Mouse (Mus musculus) neural tube, embryonic 12.5 days (tissue): ENCODE data around the gene Abcd1. TPM values are rescaled to one million over a fixed set of nuclear protein-coding genes. Genes with fewer than 3 reads are reported as not detected.
"Not testable (repeated sequence)": the region's sequence is repeated elsewhere in the genome, so short reads cannot be mapped to it uniquely, and the experiment has no call there.

ENCODE experiments used
- ATAC-seq: fragments of 200-750 bp; cut with Nextera tagmentation; 2 replicates; pipeline ENCODE4 v1.8.0; 2017; ENCODE audit warnings: low read depth, mild to moderate bottlenecking, moderate TSS enrichment, moderate library complexity; ENCODE audit not compliant: low FRiP score
- H3K27ac ChIP-seq: fragments of 300-500 bp; sonication (generic); 2 replicates; pipeline ENCODE4 v1.5.1; 2016
- H3K27me3 ChIP-seq: fragments of 300-500 bp; sonication (generic); replicated peaks from 2 replicates; pipeline ENCODE4 v1.6.1; 2016; ENCODE audit warnings: mild to moderate bottlenecking
- H3K36me3 ChIP-seq: fragments of 300-500 bp; sonication (generic); 2 replicates; pipeline ENCODE4 v1.6.1; 2016; ENCODE audit warnings: mild to moderate bottlenecking
- H3K4me1 ChIP-seq: fragments of 300-500 bp; sonication (generic); 2 replicates; pipeline ENCODE4 v1.6.1; 2016
- H3K4me2 ChIP-seq: fragments of 300-500 bp; sonication (generic); replicated peaks from 2 replicates; pipeline ENCODE4 v1.6.1; 2016; ENCODE audit warnings: mild to moderate bottlenecking
- H3K4me3 ChIP-seq: fragments of 300-500 bp; sonication (generic); 2 replicates; pipeline ENCODE4 v1.5.1; 2016
- H3K9ac ChIP-seq: fragments of 300-500 bp; sonication (generic); 2 replicates; pipeline ENCODE4 v1.6.1; 2016; ENCODE audit warnings: mild to moderate bottlenecking
- H3K9me3 ChIP-seq: fragments of 300-500 bp; sonication (generic); 2 replicates; pipeline ENCODE4 v1.6.1; 2016; ENCODE audit warnings: mild to moderate bottlenecking
- WGBS: fragments of 180-500 bp; shearing (Covaris S2); methylation state at CpG from one replicate; pipeline ENCODE4 v1.1.7; 2016; 5-methylcytosine and 5-hydroxymethylcytosine counted together
- polyA plus RNA-seq: library from polyadenylated mRNA; unstranded; fragments of >200 nt; fragmentation: Nextera tagmentation; extraction: Ambion mirVana; gene quantifications from 2 replicates; pipeline ENCODE4 v1.2.1, GENCODE M21; 2016

The Abcd1 gene
- polyA plus RNA-seq, 1 experiment from 2014 or later: 11.5 TPM

- ATAC-seq: no peak
- Histone ChIP-seq H3K9ac (no peak overlapping the region), H3K27me3 (no peaks in the 10 kb centered on the region), H3K4me1 (no peaks in the 10 kb centered on the region), H3K4me2 (no peak overlapping the region), H3K27ac (no peak overlapping the region), H3K9me3 (no peaks in the 10 kb centered on the region), H3K4me3 (no peak overlapping the region), H3K36me3 (peaks cover 6% of the 10 kb centered on the region; the same call in 1 of the 2 replicates)
- WGBS: 86% methylated on average over 1 of the region's 1 CpGs
Measured at GRCm38 (mm10) chrX:73700472-73700871, 15.9 kb upstream of the Abcd1 start.

- no peaks in the 10 kb centered on the region for H3K9me3 ChIP-seq
- peak overlapping the region; percentile 45 for H3K9ac ChIP-seq
- H3K4me3 ChIP-seq: peak overlapping the region; percentile 46
- peaks cover 13% of the 10 kb centered on the region for H3K4me1 ChIP-seq
- ATAC-seq: peak; percentile 43
- WGBS: 32% methylated on average over 21 of the region's 21 CpGs
- no peaks in the 10 kb centered on the region for H3K27me3 ChIP-seq
- peak overlapping the region; percentile 66 for H3K4me2 ChIP-seq
- peaks cover 6% of the 10 kb centered on the region; the same call in 1 of the 2 replicates for H3K36me3 ChIP-seq
- no peak overlapping the region for H3K27ac ChIP-seq
Measured at GRCm38 (mm10) chrX:73715476-73716108, 805 bp upstream of the Abcd1 start.

GRCm38 (mm10) chrX:73716709-73717545 lies 530 bp downstream of the Abcd1 start:
- H3K4me1 ChIP-seq: peaks cover 13% of the 10 kb centered on the region
- H3K9me3 ChIP-seq: no peaks in the 10 kb centered on the region
- H3K4me3 ChIP-seq: peak overlapping the region; percentile 46
- no peaks in the 10 kb centered on the region for H3K36me3 ChIP-seq
- H3K4me2 ChIP-seq: peak overlapping the region; percentile 66
- WGBS: 32% methylated on average over 30 of the region's 30 CpGs
- no peak overlapping the region for H3K27ac ChIP-seq
- no peaks in the 10 kb centered on the region for H3K27me3 ChIP-seq
- ATAC-seq: peak; percentile 42
- peak overlapping the region; percentile 48 for H3K9ac ChIP-seq

GRCm38 (mm10) chrX:73717667-73718066 lies 1.3 kb downstream of the Abcd1 start:
- Histone ChIP-seq H3K4me1 (peaks cover 13% of the 10 kb centered on the region), H3K27me3 (no peaks in the 10 kb centered on the region), H3K4me2 (peak overlapping the region; percentile 66), H3K4me3 (0 out of 2 replicates have a peak overlapping the region, but pooled peaks have one; percentile 46), H3K9me3 (no peaks in the 10 kb centered on the region), H3K36me3 (no peaks in the 10 kb centered on the region), H3K27ac (no peak overlapping the region), H3K9ac (no peak overlapping the region)
- WGBS: 80% methylated on average over 11 of the region's 11 CpGs
- no peak for ATAC-seq

- H3K4me2 ChIP-seq: peak overlapping the region; percentile 66
- no peaks in the 10 kb centered on the region for H3K9me3 ChIP-seq
- H3K36me3 ChIP-seq: no peaks in the 10 kb centered on the region
- no peaks in the 10 kb centered on the region for H3K27me3 ChIP-seq
- peaks cover 13% of the 10 kb centered on the region for H3K4me1 ChIP-seq
- H3K27ac ChIP-seq: no peak overlapping the region
- 60% methylated on average over 3 of the region's 3 CpGs for WGBS
- H3K4me3 ChIP-seq: no peak overlapping the region
- no peak overlapping the region for H3K9ac ChIP-seq
- ATAC-seq: no peak
Measured at GRCm38 (mm10) chrX:73718271-73718670, 1.9 kb downstream of the Abcd1 start.

GRCm38 (mm10) chrX:73718686-73719362 lies 2.4 kb downstream of the Abcd1 start:
- Histone ChIP-seq H3K27ac (no peak overlapping the region), H3K4me2 (peak overlapping the region; percentile 66), H3K9ac (no peak overlapping the region), H3K4me3 (no peak overlapping the region), H3K36me3 (no peaks in the 10 kb centered on the region), H3K27me3 (no peaks in the 10 kb centered on the region), H3K4me1 (peaks cover 13% of the 10 kb centered on the region), H3K9me3 (no peaks in the 10 kb centered on the region)
- ATAC-seq: no peak
- WGBS: 46% methylated on average over 5 of the region's 5 CpGs

GRCm38 (mm10) chrX:73730908-73731307 lies 14.5 kb downstream of the Abcd1 start:
- Histone ChIP-seq H3K27ac (no peak overlapping the region), H3K4me3 (no peak overlapping the region), H3K36me3 (no peaks in the 10 kb centered on the region), H3K27me3 (no peaks in the 10 kb centered on the region), H3K9me3 (no peaks in the 10 kb centered on the region), H3K4me1 (no peaks in the 10 kb centered on the region), H3K9ac (no peak overlapping the region), H3K4me2 (no peak overlapping the region)
- no peak for ATAC-seq
- WGBS: 63% methylated on average over 1 of the region's 1 CpGs

- ATAC-seq: no peak
- Histone ChIP-seq H3K4me1 (no peaks in the 10 kb centered on the region), H3K9ac (no peak overlapping the region), H3K4me2 (no peak overlapping the region), H3K27ac (no peak overlapping the region), H3K36me3 (no peaks in the 10 kb centered on the region), H3K4me3 (no peak overlapping the region), H3K9me3 (no peaks in the 10 kb centered on the region), H3K27me3 (no peaks in the 10 kb centered on the region)
- 46% methylated on average over 1 of the region's 1 CpGs for WGBS
Measured at GRCm38 (mm10) chrX:73738155-73738554, 21.8 kb downstream of the Abcd1 start.

- Histone ChIP-seq H3K27ac (no peak overlapping the region), H3K9me3 (no peaks in the 10 kb centered on the region), H3K4me1 (no peaks in the 10 kb centered on the region), H3K9ac (no peak overlapping the region), H3K27me3 (no peaks in the 10 kb centered on the region), H3K4me2 (no peak overlapping the region), H3K4me3 (no peak overlapping the region), H3K36me3 (no peaks in the 10 kb centered on the region)
- ATAC-seq: no peak
- 64% methylated on average over 5 of the region's 5 CpGs for WGBS
Measured at GRCm38 (mm10) chrX:73739151-73739550, 22.8 kb downstream of the Abcd1 start.

GRCm38 (mm10) chrX:73739841-73740240 lies 23.4 kb downstream of the Abcd1 start:
- not testable (repeated sequence) for H3K9me3 ChIP-seq, ATAC-seq, H3K27ac ChIP-seq, H3K36me3 ChIP-seq, H3K9ac ChIP-seq, H3K4me3 ChIP-seq, H3K4me1 ChIP-seq, H3K27me3 ChIP-seq, H3K4me2 ChIP-seq
- WGBS: 89% methylated on average over 7 of the region's 7 CpGs

- H3K36me3 ChIP-seq: no peaks in the 10 kb centered on the region
- H3K4me1 ChIP-seq: no peaks in the 10 kb centered on the region
- no peak overlapping the region for H3K4me3 ChIP-seq
- H3K27me3 ChIP-seq: no peaks in the 10 kb centered on the region
- H3K9me3 ChIP-seq: no peaks in the 10 kb centered on the region
- H3K4me2 ChIP-seq: no peak overlapping the region
- 75% methylated on average over 1 of the region's 1 CpGs for WGBS
- ATAC-seq: no peak
- no peak overlapping the region for H3K9ac ChIP-seq
- no peak overlapping the region for H3K27ac ChIP-seq
Measured at GRCm38 (mm10) chrX:73744774-73745481, 28.5 kb downstream of the Abcd1 start.

GRCm38 (mm10) chrX:73748977-73749376 lies 32.6 kb downstream of the Abcd1 start:
- no peaks in the 10 kb centered on the region for H3K4me1 ChIP-seq
- H3K9ac ChIP-seq: no peak overlapping the region
- 93% methylated on average over 1 of the region's 1 CpGs for WGBS
- H3K9me3 ChIP-seq: no peaks in the 10 kb centered on the region
- no peak overlapping the region for H3K4me2 ChIP-seq
- ATAC-seq: no peak
- no peaks in the 10 kb centered on the region for H3K27me3 ChIP-seq
- H3K27ac ChIP-seq: no peak overlapping the region
- no peaks in the 10 kb centered on the region for H3K36me3 ChIP-seq
- no peak overlapping the region for H3K4me3 ChIP-seq
